Mouse (Mus musculus) spleen, adult 2 months (tissue): Measurements from ENCODE around the gene Cbl. TPM values are rescaled to one million over a fixed set of nuclear protein-coding genes. Genes with fewer than 3 reads are reported as not detected.

Source experiments
- DNase-seq, 2 experiments: peaks; one replicate each; pipeline versions ENCODE4 v3.0.0 to v3.0.0-alpha.2; 2012 to 2021; ENCODE audit warnings: low spot score in 2 of 2, low read depth in 1 of 2
- H3K27ac ChIP-seq: fragments of 200-500 bp; 2 replicates; pipeline ENCODE4 v1.5.1; 2012; ENCODE audit warnings: low read length, inconsistent platforms; ENCODE audit not compliant: insufficient read depth
- H3K27me3 ChIP-seq: fragments of 200-500 bp; 2 replicates; pipeline ENCODE4 v1.6.1; 2012; ENCODE audit warnings: mild to moderate bottlenecking, moderate library complexity, low read length, inconsistent platforms; ENCODE audit not compliant: control insufficient read depth, insufficient read depth
- H3K36me3 ChIP-seq: fragments of 200-500 bp; 2 replicates; pipeline ENCODE4 v1.6.1; 2012; ENCODE audit warnings: mild to moderate bottlenecking, low read length, inconsistent platforms; ENCODE audit not compliant: control insufficient read depth, insufficient read depth
- H3K4me1 ChIP-seq: fragments of 200-500 bp; 2 replicates; pipeline ENCODE4 v1.6.1; 2011; ENCODE audit warnings: inconsistent platforms; ENCODE audit not compliant: control insufficient read depth, insufficient read depth, insufficient read length
- H3K4me3 ChIP-seq: fragments of 200-500 bp; 2 replicates; pipeline ENCODE4 v1.5.1; 2011; ENCODE audit warnings: mild to moderate bottlenecking, inconsistent platforms; ENCODE audit not compliant: insufficient read depth, insufficient read length; ENCODE audit errors: extremely low read depth
- CTCF ChIP-seq: fragments of 200-500 bp; IDR thresholded peaks from 2 replicates; pipeline ENCODE4 v1.5.1; 2011; ENCODE audit warnings: mild to moderate bottlenecking, inconsistent platforms; ENCODE audit not compliant: insufficient read depth, insufficient read length, insufficient replicate concordance; ENCODE audit errors: extremely low read depth
- POLR2A ChIP-seq: fragments of 200-500 bp; IDR thresholded peaks from 2 replicates; pipeline ENCODE4 v1.6.1; 2011; ENCODE audit warnings: low read depth, low read length, inconsistent platforms
- WGBS: fragments of 180-500 bp; shearing (Covaris S2); methylation state at CpG from one replicate; pipeline ENCODE4 v1.1.7; 2018; 5-methylcytosine and 5-hydroxymethylcytosine counted together
- polyA plus RNA-seq: library from polyadenylated mRNA; depleted of rRNA; stranded (reverse); fragments of >200 nt; gene quantifications from 2 replicates; pipeline ENCODE4 v1.2.3, GENCODE M21; 2012; rRNA removed

The Cbl gene
- polyA plus RNA-seq, 1 experiment = 16.1 TPM

GRCm38 (mm10) chr9:44105781-44106180 is 128.1 kb downstream of the Cbl start:
- no peak overlapping the region for H3K27ac ChIP-seq
- no peak for TF ChIP-seq CTCF
- no peaks in the 10 kb centered on the region; the same call in 1 of the 2 replicates for H3K4me1 ChIP-seq
- no peaks in the 10 kb centered on the region for H3K27me3 ChIP-seq
- DNase-seq = no peak
- H3K36me3 ChIP-seq = no peaks in the 10 kb centered on the region; the same call in 1 of the 2 replicates
- WGBS = 82% methylated on average over 10 of the region's 10 CpGs
- no peak overlapping the region for H3K4me3 ChIP-seq

- TF ChIP-seq CTCF (no peak), POLR2A (no peak)
- WGBS = 91% methylated on average over 7 of the region's 7 CpGs
- H3K27me3 ChIP-seq = no peaks in the 10 kb centered on the region
- H3K4me3 ChIP-seq = no peak overlapping the region
- H3K4me1 ChIP-seq = no peaks in the 10 kb centered on the region; the same call in 1 of the 2 replicates
- no peak for DNase-seq
- no peaks in the 10 kb centered on the region; the same call in 1 of the 2 replicates for H3K36me3 ChIP-seq
- H3K27ac ChIP-seq = no peak overlapping the region
Measured at GRCm38 (mm10) chr9:44104881-44105280, 129.0 kb downstream of the Cbl start.

- WGBS = 95% methylated on average over 9 of the region's 9 CpGs
- no peaks in the 10 kb centered on the region for H3K27me3 ChIP-seq
- TF ChIP-seq POLR2A (no peak), CTCF (no peak)
- no peak within 1 kb of the TSS for H3K4me3 ChIP-seq
- no peaks in the 10 kb centered on the region for H3K36me3 ChIP-seq
- DNase-seq = no peak
- H3K27ac ChIP-seq = no peak within 1 kb of the TSS
- no peaks in the 10 kb centered on the region for H3K4me1 ChIP-seq
Measured at GRCm38 (mm10) chr9:44101490-44101889, 132.4 kb downstream of the Cbl start, which contains the start of gene Mfrp. Mfrp (plus strand) TSS chr9:44101729.

- Histone ChIP-seq H3K27ac (no peak overlapping the region), H3K27me3 (no peaks in the 10 kb centered on the region), H3K4me1 (peaks cover 8% of the 10 kb centered on the region; the same call in 1 of the 2 replicates), H3K36me3 (no peaks in the 10 kb centered on the region), H3K4me3 (no peak overlapping the region)
- TF ChIP-seq CTCF = no peak
- no peak for TF ChIP-seq POLR2A
- DNase-seq = no peak
- WGBS = 84% methylated on average over 9 of the region's 9 CpGs
Measured at GRCm38 (mm10) chr9:44096536-44096935, 137.3 kb downstream of the Cbl start.

- DNase-seq = no peak
- TF ChIP-seq POLR2A = no peak
- TF ChIP-seq CTCF = no peak
- H3K4me1 ChIP-seq = peaks cover 8% of the 10 kb centered on the region; the same call in 1 of the 2 replicates
- no peaks in the 10 kb centered on the region for H3K27me3 ChIP-seq
- H3K4me3 ChIP-seq = no peak overlapping the region
- H3K27ac ChIP-seq = no peak overlapping the region
- H3K36me3 ChIP-seq = no peaks in the 10 kb centered on the region
- 81% methylated on average over 9 of the region's 9 CpGs for WGBS
Measured at GRCm38 (mm10) chr9:44095781-44096180, 138.1 kb downstream of the Cbl start.

GRCm38 (mm10) chr9:44094737-44095136 is 139.1 kb downstream of the Cbl start:
- no peak for DNase-seq
- H3K4me3 ChIP-seq = no peak overlapping the region
- WGBS = 37% methylated on average over 3 of the region's 3 CpGs
- H3K27me3 ChIP-seq = no peaks in the 10 kb centered on the region
- peaks cover 8% of the 10 kb centered on the region; the same call in 1 of the 2 replicates for H3K4me1 ChIP-seq
- H3K36me3 ChIP-seq = no peaks in the 10 kb centered on the region
- TF ChIP-seq POLR2A (no peak), CTCF (no peak)
- no peak overlapping the region for H3K27ac ChIP-seq

GRCm38 (mm10) chr9:44093612-44094503 is 140.0 kb downstream of the Cbl start:
- peak; percentile 50 to 71 for DNase-seq

More at GRCm38 (mm10) chr9:44093612-44094503, 140.0 kb downstream of the Cbl start:
- H3K4me1 ChIP-seq = peaks cover 13% of the 10 kb centered on the region; the same call in 1 of the 2 replicates
- H3K27ac ChIP-seq = no peak overlapping the region
- TF ChIP-seq CTCF (peak; percentile 89), POLR2A (no peak)
- H3K27me3 ChIP-seq = no peaks in the 10 kb centered on the region
- H3K36me3 ChIP-seq = no peaks in the 10 kb centered on the region
- WGBS = 34% methylated on average over 24 of the region's 24 CpGs
- no peak overlapping the region for H3K4me3 ChIP-seq

Other genes with a start within 250 kb of the Cbl start
- gene Thy1, start 190.7 kb downstream of the Cbl start, polyA plus RNA-seq = 197 and 206 TPM in 2 replicates
- gene Usp2, start 167.0 kb downstream of the Cbl start, polyA plus RNA-seq = 0.65 and 0.69 TPM in 2 replicates
- 0.02 and 0.06 TPM in 2 replicates for gene Mfrp, start 132.3 kb downstream of the Cbl start, polyA plus RNA-seq
- gene C1qtnf5, start 126.8 kb downstream of the Cbl start, polyA plus RNA-seq = 6.7 and 8.2 TPM in 2 replicates
- gene Gm49380, start 120.5 kb downstream of the Cbl start, polyA plus RNA-seq = 0.05 TPM in 1 of 2 replicates, not detected in the other
- 21.3 and 27.1 TPM in 2 replicates for gene Rnf26, start 120.5 kb downstream of the Cbl start, polyA plus RNA-seq
- 12.7 and 13.9 TPM in 2 replicates for gene Mcam, start 99.6 kb downstream of the Cbl start, polyA plus RNA-seq
- gene Ccdc153, start 6.6 kb upstream of the Cbl start, polyA plus RNA-seq = not detected in 2 replicates
- 0.07 and 0.08 TPM in 2 replicates for gene Pdzd3, start 17.4 kb upstream of the Cbl start, polyA plus RNA-seq
- gene Nlrx1, start 34.5 kb upstream of the Cbl start, polyA plus RNA-seq = 8.4 and 10.7 TPM in 2 replicates
- 12.3 and 22.3 TPM in 2 replicates for gene Abcg4, start 54.6 kb upstream of the Cbl start, polyA plus RNA-seq
- 24.7 and 25.2 TPM in 2 replicates for gene Hinfp, start 71.6 kb upstream of the Cbl start, polyA plus RNA-seq
- 28.0 and 38.5 TPM in 2 replicates for gene C2cd2l, start 86.2 kb upstream of the Cbl start, polyA plus RNA-seq
- 24.0 and 25.2 TPM in 2 replicates for gene Dpagt1, start 92.0 kb upstream of the Cbl start, polyA plus RNA-seq
- 117 and 258 TPM in 2 replicates for gene H2afx, start 100.6 kb upstream of the Cbl start, polyA plus RNA-seq
- gene Hmbs, start 110.2 kb upstream of the Cbl start, polyA plus RNA-seq = 121 and 147 TPM in 2 replicates
- gene Vps11, start 127.6 kb upstream of the Cbl start, polyA plus RNA-seq = 23.7 and 25.6 TPM in 2 replicates
- 39.8 and 44.3 TPM in 2 replicates for gene Hyou1, start 145.4 kb upstream of the Cbl start, polyA plus RNA-seq
- gene Slc37a4, start 162.8 kb upstream of the Cbl start, polyA plus RNA-seq = 24.5 and 25.4 TPM in 2 replicates
- gene Rps25, start 173.1 kb upstream of the Cbl start, polyA plus RNA-seq = 137 and 144 TPM in 2 replicates
- 22.9 and 29.7 TPM in 2 replicates for gene Trappc4, start 173.6 kb upstream of the Cbl start, polyA plus RNA-seq
- gene Ccdc84, start 184.5 kb upstream of the Cbl start, polyA plus RNA-seq = 18.1 and 26.0 TPM in 2 replicates
- 0.09 and 0.15 TPM in 2 replicates for gene Foxr1, start 207.1 kb upstream of the Cbl start, polyA plus RNA-seq
- not detected in 2 replicates for gene Upk2, start 220.9 kb upstream of the Cbl start, polyA plus RNA-seq
- gene Bcl9l, start 248.8 kb upstream of the Cbl start, polyA plus RNA-seq = 42.2 and 50.3 TPM in 2 replicates